ENCODE assay signal across 21 mouse cellular contexts in the genomic region with DNA sequence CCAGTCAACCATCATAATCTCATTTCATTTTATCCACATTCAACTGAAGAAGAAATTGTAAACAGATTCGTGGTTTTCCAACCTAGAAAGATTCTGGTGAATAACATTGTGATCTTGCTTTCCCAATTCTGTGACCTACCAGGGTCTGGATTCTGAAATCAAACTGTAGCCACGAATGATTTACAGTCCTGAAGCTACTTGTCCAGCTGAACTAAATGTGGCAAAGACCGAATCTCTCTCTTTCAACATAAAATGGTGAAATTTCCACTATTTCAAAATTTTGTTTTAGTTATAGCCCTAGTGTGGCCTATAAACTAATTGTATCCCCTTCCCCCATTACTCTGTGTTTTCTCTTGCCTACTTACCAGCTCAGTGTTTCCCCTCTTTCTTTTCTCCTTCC. TPM values are rescaled to one million over a fixed set of nuclear protein-coding genes. Genes with fewer than 3 reads are reported as not detected.
"Had no signal": no experiment of that assay in that cellular context is flagged by ENCODE, and none has a peak within 500 bp of the region (broad histone marks: within the 10 kb centered on the region; RNA-seq: fewer than 3 reads in every experiment).

No protein-coding gene starts in this region.

- DNase-seq: kidney, adult 11 months; kidney, adult 8-10 months; kidney, postnatal 10 days; kidney, postnatal 36 days; left cerebral cortex, postnatal 4 days; lung, adult 2 months; lung, postnatal 36 days; midbrain, embryonic 14.5 days; retina, postnatal 1 day; right cerebral cortex, postnatal 25 days; spleen, adult 18-20 months; thymus, postnatal 25 days had no signal

- H3K9ac ChIP-seq: kidney, embryonic 15.5 days; limb, embryonic 12.5 days; limb, embryonic 15.5 days; liver, embryonic 15.5 days; neural tube, embryonic 12.5 days; neural tube, embryonic 15.5 days; stomach, embryonic 15.5 days had no signal

- H3K27me3 ChIP-seq: kidney, embryonic 15.5 days; limb, embryonic 12.5 days; limb, embryonic 15.5 days; liver, embryonic 15.5 days; neural tube, embryonic 12.5 days; neural tube, embryonic 15.5 days; stomach, embryonic 15.5 days had no signal

- H3K4me2 ChIP-seq: kidney, embryonic 15.5 days; limb, embryonic 12.5 days; limb, embryonic 15.5 days; liver, embryonic 11.5 days; liver, embryonic 15.5 days; midbrain, embryonic 11.5 days; neural tube, embryonic 12.5 days; neural tube, embryonic 15.5 days; stomach, embryonic 15.5 days had no signal

- H3K4me1 ChIP-seq: kidney, embryonic 15.5 days; limb, embryonic 12.5 days; limb, embryonic 15.5 days; neural tube, embryonic 12.5 days; neural tube, embryonic 15.5 days; stomach, embryonic 15.5 days had no signal

- H3K9me3 ChIP-seq: kidney, embryonic 15.5 days; limb, embryonic 12.5 days; limb, embryonic 15.5 days; liver, embryonic 15.5 days; neural tube, embryonic 12.5 days; neural tube, embryonic 15.5 days; stomach, embryonic 15.5 days had no signal

- H3K36me3 ChIP-seq: kidney, embryonic 15.5 days; limb, embryonic 12.5 days; limb, embryonic 15.5 days; liver, embryonic 15.5 days; neural tube, embryonic 12.5 days; neural tube, embryonic 15.5 days; stomach, embryonic 15.5 days had no signal

- H3K27ac ChIP-seq: kidney, embryonic 15.5 days; limb, embryonic 12.5 days; limb, embryonic 15.5 days; liver, embryonic 15.5 days; neural tube, embryonic 12.5 days; neural tube, embryonic 15.5 days; stomach, embryonic 15.5 days had no signal

- H3K4me3 ChIP-seq: kidney, embryonic 15.5 days; limb, embryonic 12.5 days; limb, embryonic 15.5 days; liver, embryonic 15.5 days; neural tube, embryonic 12.5 days; neural tube, embryonic 15.5 days; stomach, embryonic 15.5 days had no signal

RNA-seq across cellular contexts. Expression of gene Trim43a, which starts 51.1 kb away (rescaled TPM):
- polyA plus RNA-seq: limb, embryonic 12.5 days; limb, embryonic 15.5 days; liver, embryonic 11.5 days; liver, embryonic 15.5 days; lung, adult 2 months; midbrain, embryonic 11.5 days had no signal
